Mouse (Mus musculus): ENCODE data around the gene Pop4. TPM values are rescaled to one million over a fixed set of nuclear protein-coding genes. Genes with fewer than 3 reads are reported as not detected.
"Not testable (repeated sequence)": the region's sequence is repeated elsewhere in the genome, so short reads cannot be mapped to it uniquely, and the experiment has no call there.

Gene Pop4
- 10 to 100 TPM; 43.3 to 44.2 TPM for total RNA-seq (2021)

GRCm38 (mm10) chr7:38270703-38271510 is at the start of gene Pop4:
Gene Pop4 (minus strand): TSS chr7:38271423.
- peak; percentile 92 for DNase-seq
- intact Hi-C loops (cut with DNase I): no loop called here

GRCm38 (mm10) chr7:38320641-38321040 is 49.4 kb upstream of the Pop4 start:
- no peak for DNase-seq
- intact Hi-C loops (cut with DNase I): no loop called here

GRCm38 (mm10) chr7:38282192-38282591 is 11.0 kb upstream of the Pop4 start:
- DNase-seq; intact Hi-C loops (cut with DNase I): not testable (repeated sequence)

- intact Hi-C loops (cut with DNase I): no loop called here
- no peak for DNase-seq
Measured at GRCm38 (mm10) chr7:38272551-38272950, 1.3 kb upstream of the Pop4 start.

- DNase-seq: no peak
- intact Hi-C loops (cut with DNase I): no loop called here
Measured at GRCm38 (mm10) chr7:38271859-38272258, 636 bp upstream of the Pop4 start.

GRCm38 (mm10) chr7:38271511-38271811 is 238 bp upstream of the Pop4 start:
- no peak for DNase-seq
- intact Hi-C loops (cut with DNase I): no loop called here

GRCm38 (mm10) chr7:38267006-38267680 is 4.1 kb downstream of the Pop4 start:
- intact Hi-C loops (cut with DNase I): no loop called here
- peak; percentile 54 for DNase-seq

- peak; percentile 59 for DNase-seq
- intact Hi-C loops (cut with DNase I): no loop called here
Measured at GRCm38 (mm10) chr7:38262406-38262805, 8.8 kb downstream of the Pop4 start.

- DNase-seq: no peak
- intact Hi-C loops (cut with DNase I): no loop called here
Measured at GRCm38 (mm10) chr7:38259631-38260030, 11.6 kb downstream of the Pop4 start.

GRCm38 (mm10) chr7:38253441-38253840 is 17.8 kb downstream of the Pop4 start:
- intact Hi-C loops (cut with DNase I): no loop called here
- DNase-seq: no peak

GRCm38 (mm10) chr7:38251494-38252216 is 19.6 kb downstream of the Pop4 start:
- intact Hi-C loops (cut with DNase I): no loop called here
- peak; percentile 54 for DNase-seq

- no peak for DNase-seq
- intact Hi-C loops (cut with DNase I): no loop called here
Measured at GRCm38 (mm10) chr7:38242417-38242816, 28.8 kb downstream of the Pop4 start.

- no peak for DNase-seq
- intact Hi-C loops (cut with DNase I): no loop called here
Measured at GRCm38 (mm10) chr7:38237140-38237539, 34.1 kb downstream of the Pop4 start.

GRCm38 (mm10) chr7:38236400-38237105 is 34.7 kb downstream of the Pop4 start:
- no peak for DNase-seq
- intact Hi-C loops (cut with DNase I): no loop called here

GRCm38 (mm10) chr7:38230285-38230684 is 40.9 kb downstream of the Pop4 start:
- intact Hi-C loops (cut with DNase I): no loop called here

GRCm38 (mm10) chr7:38228329-38228728 is 42.9 kb downstream of the Pop4 start:
- intact Hi-C loops (cut with DNase I): no loop called here
- no peak for DNase-seq

More at GRCm38 (mm10) chr7:38230285-38230684, 40.9 kb downstream of the Pop4 start:
- DNase-seq: no peak

GRCm38 (mm10) chr7:38227900-38228298 is 43.3 kb downstream of the Pop4 start, which contains the start of gene Plekhf1:
Gene Plekhf1 (minus strand): TSS chr7:38228016.
- intact Hi-C loops (cut with DNase I): no loop called here
- peak; percentile 83 for DNase-seq

GRCm38 (mm10) chr7:38227181-38227899 is 43.9 kb downstream of the Pop4 start:
- peak; percentile 77 for DNase-seq
- intact Hi-C loops (cut with DNase I): no loop called here

GRCm38 (mm10) chr7:38226226-38226625 is 45.0 kb downstream of the Pop4 start:
- intact Hi-C loops (cut with DNase I): no loop called here
- DNase-seq: no peak
